Mouse (Mus musculus): ENCODE results near the gene H2-Eb1. TPM values are rescaled to one million over a fixed set of nuclear protein-coding genes. Genes with fewer than 3 reads are reported as not detected.
A peak's percentile ranks its signal among the peaks of the same experiment; 100 is the strongest.

Gene H2-Eb1
- polyA plus RNA-seq, 2 experiments, result 2.4 to 3.4 TPM

GRCm38 (mm10) chr17:34291609-34292008 is 14.1 kb upstream of the H2-Eb1 start:
- H3K4me2 ChIP-seq (replicated peaks; ENCODE audit: low read depth, low read length, severe bottlenecking), result no peak overlapping the region
- no peak overlapping the region for H3K9ac ChIP-seq (ENCODE audit: low read depth, low read length, severe bottlenecking)
- DNase-seq (ENCODE audit: low spot score) (peak; percentile 80), ATAC-seq (ENCODE audit: low FRiP score, low read depth) (peak; percentile 91; the same call in 1 of the 2 replicates)
- H3K4me3 ChIP-seq (replicated peaks; ENCODE audit: low read length), result no peak overlapping the region
- H3K27ac ChIP-seq (replicated peaks; ENCODE audit: low read depth, low read length), result no peak overlapping the region
- no peaks in the 10 kb centered on the region for H3K4me1 ChIP-seq (ENCODE audit: control insufficient read depth, insufficient read depth, low read length)
- H3K27me3 ChIP-seq (ENCODE audit: control insufficient read depth, insufficient read depth, low read length), result no peaks in the 10 kb centered on the region
- no peaks in the 10 kb centered on the region for H3K36me3 ChIP-seq (ENCODE audit: control insufficient read depth, insufficient read depth, low read length)
- TF ChIP-seq POLR2A (IDR thresholded peaks at IDR 0.05; ENCODE audit: borderline replicate concordance, extremely low read depth, insufficient read depth, insufficient read length), result no peak
- WGBS, result 18% methylated on average over 8 of the region's 8 CpGs
- no peaks in the 10 kb centered on the region for H3K9me3 ChIP-seq (ENCODE audit: control insufficient read depth, low read length)

- Histone ChIP-seq H3K27me3 (ENCODE audit: control insufficient read depth, insufficient read depth, low read length) (no peaks in the 10 kb centered on the region), H3K36me3 (ENCODE audit: control insufficient read depth, insufficient read depth, low read length) (no peaks in the 10 kb centered on the region), H3K9me3 (ENCODE audit: control insufficient read depth, low read length) (no peaks in the 10 kb centered on the region), H3K4me3 (replicated peaks; ENCODE audit: low read length) (no peak overlapping the region), H3K4me2 (replicated peaks; ENCODE audit: low read depth, low read length, severe bottlenecking) (no peak overlapping the region), H3K4me1 (ENCODE audit: control insufficient read depth, insufficient read depth, low read length) (no peaks in the 10 kb centered on the region), H3K27ac (replicated peaks; ENCODE audit: low read depth, low read length) (no peak overlapping the region), H3K9ac (ENCODE audit: low read depth, low read length, severe bottlenecking) (no peak overlapping the region)
- TF ChIP-seq POLR2A (IDR thresholded peaks at IDR 0.05; ENCODE audit: borderline replicate concordance, extremely low read depth, insufficient read depth, insufficient read length), result no peak
- ATAC-seq (ENCODE audit: low FRiP score, low read depth), result no peak
- no peak for DNase-seq (ENCODE audit: low spot score)
- 86% methylated on average over 4 of the region's 4 CpGs for WGBS
Observed at GRCm38 (mm10) chr17:34292570-34292969, 13.1 kb upstream of the H2-Eb1 start.

- Histone ChIP-seq H3K27ac (replicated peaks; ENCODE audit: low read depth, low read length) (no peak overlapping the region), H3K9ac (ENCODE audit: low read depth, low read length, severe bottlenecking) (no peak overlapping the region), H3K4me2 (replicated peaks; ENCODE audit: low read depth, low read length, severe bottlenecking) (no peak overlapping the region), H3K9me3 (ENCODE audit: control insufficient read depth, low read length) (no peaks in the 10 kb centered on the region), H3K4me3 (replicated peaks; ENCODE audit: low read length) (no peak overlapping the region), H3K36me3 (ENCODE audit: control insufficient read depth, insufficient read depth, low read length) (no peaks in the 10 kb centered on the region), H3K27me3 (ENCODE audit: control insufficient read depth, insufficient read depth, low read length) (no peaks in the 10 kb centered on the region), H3K4me1 (ENCODE audit: control insufficient read depth, insufficient read depth, low read length) (no peaks in the 10 kb centered on the region)
- WGBS, result 46% methylated on average over 2 of the region's 2 CpGs
- no peak for TF ChIP-seq POLR2A (IDR thresholded peaks at IDR 0.05; ENCODE audit: borderline replicate concordance, extremely low read depth, insufficient read depth, insufficient read length)
- ATAC-seq (ENCODE audit: low FRiP score, low read depth), result no peak
- DNase-seq (ENCODE audit: low spot score), result no peak
Observed at GRCm38 (mm10) chr17:34293533-34293932, 12.1 kb upstream of the H2-Eb1 start.

GRCm38 (mm10) chr17:34294249-34294648 is 11.4 kb upstream of the H2-Eb1 start:
- WGBS, result 63% methylated on average over 4 of the region's 4 CpGs
- no peaks in the 10 kb centered on the region for H3K4me1 ChIP-seq (ENCODE audit: control insufficient read depth, insufficient read depth, low read length)
- H3K9me3 ChIP-seq (ENCODE audit: control insufficient read depth, low read length), result no peaks in the 10 kb centered on the region

DNA sequence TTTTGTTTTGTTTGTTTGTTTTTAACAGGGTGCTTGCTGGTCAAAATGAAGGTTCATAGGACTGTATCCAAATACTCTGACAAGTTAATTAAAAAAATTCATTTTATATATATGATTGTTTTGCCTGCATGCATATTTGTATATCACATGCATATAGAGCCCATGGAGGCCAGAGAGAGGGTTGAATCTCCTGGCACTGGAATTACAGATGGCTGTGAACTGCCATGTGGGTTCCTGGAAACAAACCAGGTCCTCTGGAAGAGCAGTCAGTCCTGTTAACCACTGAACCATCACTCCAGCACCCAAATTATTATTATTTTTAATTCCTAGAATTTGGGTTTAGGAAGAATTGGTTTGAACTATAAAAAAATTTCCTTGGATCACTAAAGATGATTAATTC is 10.4 kb upstream of the H2-Eb1 start:
- TF ChIP-seq POLR2A (IDR thresholded peaks at IDR 0.05; ENCODE audit: borderline replicate concordance, extremely low read depth, insufficient read depth, insufficient read length), result no peak
- ATAC-seq (ENCODE audit: low FRiP score, low read depth), result no peak

More at GRCm38 (mm10) chr17:34294249-34294648, 11.4 kb upstream of the H2-Eb1 start:
- ATAC-seq (ENCODE audit: low FRiP score, low read depth) (no peak), DNase-seq (ENCODE audit: low spot score) (no peak)
- H3K27ac ChIP-seq (replicated peaks; ENCODE audit: low read depth, low read length), result no peak overlapping the region
- H3K27me3 ChIP-seq (ENCODE audit: control insufficient read depth, insufficient read depth, low read length), result no peaks in the 10 kb centered on the region
- no peak overlapping the region for H3K9ac ChIP-seq (ENCODE audit: low read depth, low read length, severe bottlenecking)
- no peak overlapping the region for H3K4me2 ChIP-seq (replicated peaks; ENCODE audit: low read depth, low read length, severe bottlenecking)
- no peaks in the 10 kb centered on the region for H3K36me3 ChIP-seq (ENCODE audit: control insufficient read depth, insufficient read depth, low read length)
- no peak for TF ChIP-seq POLR2A (IDR thresholded peaks at IDR 0.05; ENCODE audit: borderline replicate concordance, extremely low read depth, insufficient read depth, insufficient read length)
- no peak overlapping the region for H3K4me3 ChIP-seq (replicated peaks; ENCODE audit: low read length)

More for the DNA sequence above, 10.4 kb upstream of the H2-Eb1 start:
- Histone ChIP-seq H3K9me3 (ENCODE audit: control insufficient read depth, low read length) (no peaks in the 10 kb centered on the region), H3K4me2 (replicated peaks; ENCODE audit: low read depth, low read length, severe bottlenecking) (no peak overlapping the region), H3K36me3 (ENCODE audit: control insufficient read depth, insufficient read depth, low read length) (no peaks in the 10 kb centered on the region), H3K9ac (ENCODE audit: low read depth, low read length, severe bottlenecking) (no peak overlapping the region), H3K27me3 (ENCODE audit: control insufficient read depth, insufficient read depth, low read length) (no peaks in the 10 kb centered on the region), H3K27ac (replicated peaks; ENCODE audit: low read depth, low read length) (no peak overlapping the region), H3K4me1 (ENCODE audit: control insufficient read depth, insufficient read depth, low read length) (no peaks in the 10 kb centered on the region), H3K4me3 (replicated peaks; ENCODE audit: low read length) (no peak overlapping the region)
- no peak for DNase-seq (ENCODE audit: low spot score)

Data from limb, embryonic 14.5 days (tissue).